Mouse (Mus musculus): ENCODE measurements around the gene Cutc. TPM values are rescaled to one million over a fixed set of nuclear protein-coding genes. Genes with fewer than 3 reads are reported as not detected.

The Cutc gene
- total RNA-seq, 2 experiments from 2014 or later, result 3.1 to 3.7 TPM

GRCm38 (mm10) chr19:43745740-43746139, 7.1 kb upstream of the Cutc start:
- DNase-seq (ENCODE audit: extremely low spot score in 1 of 2, low spot score in 2 of 2), result no peak
- intact Hi-C loops (cut with DNase I), result no loop called here

DNA sequence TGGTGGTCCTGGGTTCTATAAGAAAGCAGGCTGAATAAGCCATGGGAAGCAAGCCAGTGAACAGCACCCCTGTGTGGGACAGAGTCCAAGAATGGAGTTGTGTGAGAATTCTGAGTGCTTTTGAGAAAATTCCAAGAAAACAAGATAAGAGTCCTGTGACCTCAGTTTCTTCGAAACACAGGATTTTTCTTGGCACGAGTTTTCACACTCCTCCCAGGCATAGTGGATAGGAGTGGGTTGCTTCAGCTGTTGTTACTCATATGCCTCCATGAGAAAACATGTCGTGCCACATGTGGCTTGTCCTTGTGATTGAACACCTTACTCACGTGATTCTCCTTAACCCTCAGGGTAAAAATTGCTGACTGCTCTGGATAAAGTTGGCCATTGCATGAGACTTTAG, 4.9 kb upstream of the Cutc start:
- no peak for DNase-seq (ENCODE audit: extremely low spot score in 1 of 2, low spot score in 2 of 2)
- intact Hi-C loops (cut with DNase I), result no loop called here

GRCm38 (mm10) chr19:43750008-43750407, 2.8 kb upstream of the Cutc start:
- intact Hi-C loops (cut with DNase I), result loop anchor here (10.0 kb wide), 1 partner anchor 195 kb away; the partner anchor contains the start of gene Dnmbp
- DNase-seq (ENCODE audit: extremely low spot score in 1 of 2, low spot score in 2 of 2), result no peak

DNA sequence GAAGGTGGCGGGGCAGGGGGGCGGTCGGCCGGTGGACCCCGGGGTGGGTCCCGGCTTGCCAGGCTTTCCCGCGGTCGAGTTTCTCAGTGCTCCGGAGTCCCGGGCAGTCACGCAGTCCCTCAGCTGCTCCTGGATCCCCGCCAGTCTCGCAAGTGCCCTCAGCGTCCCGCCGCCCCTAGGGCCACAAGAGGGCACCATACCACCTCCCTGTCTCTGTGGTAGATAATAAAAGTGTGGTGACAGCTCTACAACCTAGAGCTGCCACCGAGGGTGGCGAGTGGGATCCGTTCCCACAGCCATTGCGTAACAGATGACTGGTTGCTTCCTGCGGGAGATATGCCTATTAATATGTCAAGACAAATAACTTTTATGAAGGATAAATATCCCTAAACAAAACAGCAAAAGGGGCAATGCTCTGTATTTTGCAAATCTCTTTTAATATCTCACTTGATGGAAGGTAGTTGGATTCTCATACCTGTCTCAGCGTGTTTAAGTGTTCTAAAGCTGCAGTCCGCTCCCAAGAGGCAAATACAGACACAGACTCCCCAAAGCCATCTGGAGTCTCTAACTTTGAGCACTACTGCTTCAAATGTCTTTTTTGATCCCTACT, 535 bp downstream of the Cutc start:
- peak; percentile 80 to 93 for DNase-seq (ENCODE audit: extremely low spot score in 1 of 2, low spot score in 2 of 2)
- intact Hi-C loops (cut with DNase I), result loop anchor here (10.0 kb wide), 1 partner anchor 191 kb away; the partner anchor contains the start of gene Dnmbp

GRCm38 (mm10) chr19:43754237-43754636, 1.4 kb downstream of the Cutc start:
- DNase-seq (ENCODE audit: extremely low spot score in 1 of 2, low spot score in 2 of 2), result no peak
- intact Hi-C loops (cut with DNase I), result loop anchor here (10.0 kb wide), 1 partner anchor 191 kb away; the partner anchor contains the start of gene Dnmbp

- DNase-seq (ENCODE audit: extremely low spot score in 1 of 2, low spot score in 2 of 2), result no peak
- intact Hi-C loops (cut with DNase I), result loop anchor here (10.0 kb wide), 1 partner anchor 190 kb away; the partner anchor contains the start of gene Dnmbp
Measured at GRCm38 (mm10) chr19:43754872-43755271, 2.1 kb downstream of the Cutc start.

GRCm38 (mm10) chr19:43760504-43760903, 7.7 kb downstream of the Cutc start:
- intact Hi-C loops (cut with DNase I), result no loop called here
- peak in 1 of 2 experiments; percentile 72 for DNase-seq (ENCODE audit: extremely low spot score in 1 of 2, low spot score in 2 of 2)

DNA sequence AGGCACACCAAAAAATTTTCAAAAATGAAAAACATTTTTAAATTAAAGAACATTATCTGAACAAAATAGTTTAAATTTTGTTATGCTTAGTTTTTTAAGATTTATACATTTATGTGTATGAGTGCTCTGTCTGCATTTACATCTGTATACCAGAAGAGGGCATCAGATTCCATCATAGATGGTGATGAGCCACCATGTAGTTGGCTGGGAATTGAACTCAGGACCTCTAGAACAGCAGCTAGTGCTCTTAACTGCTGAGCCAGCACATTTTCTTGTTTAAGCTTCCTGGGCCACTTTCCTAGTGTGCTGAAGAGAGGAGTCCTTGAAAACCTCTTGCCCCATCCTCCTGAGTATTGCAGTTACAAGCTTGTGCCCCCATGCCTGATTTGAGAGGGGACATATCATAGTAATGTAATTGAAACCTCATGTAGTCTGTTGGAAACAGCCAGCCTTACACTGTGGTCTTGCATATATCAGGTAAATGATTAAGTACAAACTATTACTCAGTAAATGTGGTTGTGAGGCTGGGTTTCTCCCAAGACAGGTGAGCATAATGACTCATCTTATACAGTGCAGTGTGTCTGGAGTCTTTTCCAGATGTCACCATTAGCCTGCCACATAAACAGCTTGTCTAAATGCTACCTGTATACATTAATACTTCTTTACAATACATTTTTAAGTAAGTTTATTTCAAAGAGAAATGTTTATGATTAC, 8.9 kb downstream of the Cutc start:
- DNase-seq (ENCODE audit: extremely low spot score in 1 of 2, low spot score in 2 of 2), result no peak
- intact Hi-C loops (cut with DNase I), result no loop called here

DNA sequence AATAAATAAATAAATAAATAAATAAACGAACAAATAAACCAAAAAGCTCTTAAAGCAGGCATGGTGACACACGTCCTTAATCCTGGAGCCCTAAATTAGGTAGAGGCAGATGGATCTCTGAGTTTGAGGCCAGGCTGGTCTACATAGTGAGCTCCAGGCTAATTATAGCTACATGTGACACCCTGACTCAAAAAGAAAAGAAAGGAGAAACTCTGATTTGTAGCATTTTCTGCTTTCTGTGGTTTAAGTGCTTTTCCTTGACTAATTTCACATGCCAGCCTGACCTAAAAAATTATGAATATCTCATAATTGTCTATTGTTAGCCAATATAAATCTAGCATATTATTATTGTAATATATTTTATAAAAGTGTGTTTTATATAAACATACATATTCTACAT, 9.6 kb downstream of the Cutc start:
- intact Hi-C loops (cut with DNase I), result no loop called here
- DNase-seq (ENCODE audit: extremely low spot score in 1 of 2, low spot score in 2 of 2), result no peak

GRCm38 (mm10) chr19:43766451-43766850, 13.7 kb downstream of the Cutc start:
- DNase-seq (ENCODE audit: extremely low spot score in 1 of 2, low spot score in 2 of 2), result no peak
- intact Hi-C loops (cut with DNase I), result no loop called here

GRCm38 (mm10) chr19:43767549-43768322, 14.9 kb downstream of the Cutc start:
- no peak for DNase-seq (ENCODE audit: extremely low spot score in 1 of 2, low spot score in 2 of 2)
- intact Hi-C loops (cut with DNase I), result no loop called here

GRCm38 (mm10) chr19:43769366-43769960, 16.7 kb downstream of the Cutc start:
- DNase-seq (ENCODE audit: extremely low spot score in 1 of 2, low spot score in 2 of 2), result no peak
- intact Hi-C loops (cut with DNase I), result no loop called here

GRCm38 (mm10) chr19:43770584-43770983, 17.8 kb downstream of the Cutc start:
- DNase-seq (ENCODE audit: extremely low spot score in 1 of 2, low spot score in 2 of 2), result no peak
- intact Hi-C loops (cut with DNase I), result no loop called here

- intact Hi-C loops (cut with DNase I), result no loop called here
- DNase-seq (ENCODE audit: extremely low spot score in 1 of 2, low spot score in 2 of 2), result no peak
Measured at GRCm38 (mm10) chr19:43771499-43771969, 18.7 kb downstream of the Cutc start.

GRCm38 (mm10) chr19:43772311-43772710, 19.5 kb downstream of the Cutc start:
- no peak for DNase-seq (ENCODE audit: extremely low spot score in 1 of 2, low spot score in 2 of 2)
- intact Hi-C loops (cut with DNase I), result no loop called here

- DNase-seq (ENCODE audit: extremely low spot score in 1 of 2, low spot score in 2 of 2), result no peak
- intact Hi-C loops (cut with DNase I), result no loop called here
Measured at GRCm38 (mm10) chr19:43775433-43775832, 22.6 kb downstream of the Cutc start.

GRCm38 (mm10) chr19:43776561-43776960, 23.8 kb downstream of the Cutc start:
- intact Hi-C loops (cut with DNase I), result no loop called here
- DNase-seq (ENCODE audit: extremely low spot score in 1 of 2, low spot score in 2 of 2), result no peak

DNA sequence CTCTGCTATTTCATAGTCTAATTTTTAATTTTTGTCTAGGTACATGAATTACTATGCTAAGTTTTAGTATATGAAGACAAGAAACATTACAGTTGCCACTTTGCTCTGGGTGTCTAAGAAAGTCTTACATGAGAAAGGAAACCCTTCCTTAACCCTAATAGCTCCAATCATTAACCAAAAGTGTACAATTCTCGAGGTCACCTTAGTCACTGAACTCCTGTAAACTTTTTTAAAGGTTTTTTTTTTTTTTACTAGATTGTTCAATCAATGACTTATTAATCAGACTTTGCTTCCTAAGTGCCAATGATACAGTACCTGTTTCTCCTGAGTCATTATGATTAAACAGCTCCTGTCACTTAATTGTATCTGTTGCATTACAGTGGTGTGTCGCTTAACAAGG, 24.5 kb downstream of the Cutc start:
- no peak for DNase-seq (ENCODE audit: extremely low spot score in 1 of 2, low spot score in 2 of 2)
- intact Hi-C loops (cut with DNase I), result no loop called here

- intact Hi-C loops (cut with DNase I), result no loop called here
- DNase-seq (ENCODE audit: extremely low spot score in 1 of 2, low spot score in 2 of 2), result no peak
Measured at GRCm38 (mm10) chr19:43780391-43780790, 27.6 kb downstream of the Cutc start.
